Mouse (Mus musculus) kidney, adult 2 months (tissue): Measurements from ENCODE around the gene Hsp90ab1. TPM values are rescaled to one million over a fixed set of nuclear protein-coding genes. Genes with fewer than 3 reads are reported as not detected.

Experiments used
- DNase-seq: peaks from one replicate; pipeline ENCODE4 v3.0.0; 2021
- H3K27ac ChIP-seq: fragments of 200-500 bp; 2 replicates; pipeline ENCODE4 v1.5.1; 2012; ENCODE audit warnings: low read depth, low read length, control low read depth, inconsistent platforms; ENCODE audit not compliant: insufficient read depth
- H3K27me3 ChIP-seq: fragments of 200-500 bp; replicated peaks from 2 replicates; pipeline ENCODE4 v1.6.1; 2012; ENCODE audit warnings: mild to moderate bottlenecking, moderate library complexity, low read length, inconsistent platforms; ENCODE audit not compliant: control insufficient read depth, insufficient read depth
- H3K36me3 ChIP-seq: fragments of 200-500 bp; 2 replicates; pipeline ENCODE4 v1.6.1; 2012; ENCODE audit warnings: mild to moderate bottlenecking, moderate library complexity, low read length, inconsistent platforms; ENCODE audit not compliant: control insufficient read depth, insufficient read depth
- H3K4me1 ChIP-seq: fragments of 200-500 bp; 2 replicates; pipeline ENCODE4 v1.6.1; 2011; ENCODE audit warnings: low read length; ENCODE audit not compliant: control insufficient read depth, insufficient read depth
- H3K4me3 ChIP-seq: fragments of 200-500 bp; 2 replicates; pipeline ENCODE4 v1.5.1; 2011; ENCODE audit warnings: mild to moderate bottlenecking, low read depth, low read length, control low read depth; ENCODE audit not compliant: insufficient read depth
- CTCF ChIP-seq: fragments of 200-500 bp; conservative IDR thresholded peaks from 2 replicates; pipeline ENCODE4 v1.5.1; 2011; ENCODE audit warnings: low read depth, mild to moderate bottlenecking, control low read depth, low read length, moderate library complexity, mixed read lengths; ENCODE audit not compliant: insufficient read depth, insufficient read length
- POLR2A ChIP-seq: fragments of 200-500 bp; IDR thresholded peaks from one replicate; pipeline ENCODE4 v1.6.1; 2011; ENCODE audit warnings: low read depth, low read length, control low read depth
- WGBS: fragments of 180-500 bp; shearing (Covaris S2); methylation state at CpG from one replicate; pipeline ENCODE4 v1.1.7; 2018; 5-methylcytosine and 5-hydroxymethylcytosine counted together
- polyA plus RNA-seq: library from polyadenylated mRNA; depleted of rRNA; stranded (reverse); fragments of >200 nt; gene quantifications from 2 replicates; pipeline ENCODE4 v1.2.3, GENCODE M21; 2012

The Hsp90ab1 gene
- polyA plus RNA-seq, 1 experiment: 408 TPM

GRCm38 (mm10) chr17:45568990-45569389 is 4.1 kb downstream of the Hsp90ab1 start:
- H3K27me3 ChIP-seq: no peaks in the 10 kb centered on the region
- peaks cover 37% of the 10 kb centered on the region for H3K36me3 ChIP-seq
- H3K4me3 ChIP-seq: no peak overlapping the region
- H3K4me1 ChIP-seq: peaks cover 7% of the 10 kb centered on the region; the same call in 1 of the 2 replicates
- no peak overlapping the region for H3K27ac ChIP-seq
- TF ChIP-seq POLR2A: no peak
- no peak for TF ChIP-seq CTCF
- 85% methylated on average over 12 of the region's 12 CpGs for WGBS
- no peak for DNase-seq

DNA sequence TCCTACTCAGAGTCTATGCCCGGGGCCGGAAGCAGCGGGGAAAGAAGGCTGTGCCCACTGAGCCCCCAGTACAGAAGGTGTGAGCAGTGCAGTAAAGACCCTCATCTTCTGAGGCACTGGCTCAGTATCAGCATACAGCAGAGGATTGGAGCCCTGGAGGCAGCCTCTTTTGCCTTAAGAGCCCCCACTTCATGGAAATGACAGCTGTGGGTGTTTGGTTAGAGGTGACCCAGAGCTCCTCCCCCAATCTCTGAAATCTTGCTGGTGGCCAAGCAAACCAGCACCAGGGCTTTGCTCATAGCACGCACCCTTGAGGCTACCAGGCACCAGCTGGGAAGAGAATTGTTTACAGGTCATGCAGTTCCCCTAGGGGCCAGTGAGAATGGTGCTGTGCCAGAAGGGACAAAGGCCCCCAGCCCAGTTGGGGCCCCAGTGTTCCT is 5.9 kb downstream of the Hsp90ab1 start:
- Histone ChIP-seq H3K4me1 (peaks cover 7% of the 10 kb centered on the region; the same call in 1 of the 2 replicates), H3K27ac (0 out of 2 replicates have a peak overlapping the region, but pooled peaks have one; percentile 17), H3K36me3 (peaks cover 37% of the 10 kb centered on the region), H3K27me3 (no peaks in the 10 kb centered on the region), H3K4me3 (no peak overlapping the region)
- TF ChIP-seq CTCF: no peak
- peak; percentile 3 for TF ChIP-seq POLR2A
- WGBS: 42% methylated on average over 4 of the region's 4 CpGs
- DNase-seq: no peak

DNA sequence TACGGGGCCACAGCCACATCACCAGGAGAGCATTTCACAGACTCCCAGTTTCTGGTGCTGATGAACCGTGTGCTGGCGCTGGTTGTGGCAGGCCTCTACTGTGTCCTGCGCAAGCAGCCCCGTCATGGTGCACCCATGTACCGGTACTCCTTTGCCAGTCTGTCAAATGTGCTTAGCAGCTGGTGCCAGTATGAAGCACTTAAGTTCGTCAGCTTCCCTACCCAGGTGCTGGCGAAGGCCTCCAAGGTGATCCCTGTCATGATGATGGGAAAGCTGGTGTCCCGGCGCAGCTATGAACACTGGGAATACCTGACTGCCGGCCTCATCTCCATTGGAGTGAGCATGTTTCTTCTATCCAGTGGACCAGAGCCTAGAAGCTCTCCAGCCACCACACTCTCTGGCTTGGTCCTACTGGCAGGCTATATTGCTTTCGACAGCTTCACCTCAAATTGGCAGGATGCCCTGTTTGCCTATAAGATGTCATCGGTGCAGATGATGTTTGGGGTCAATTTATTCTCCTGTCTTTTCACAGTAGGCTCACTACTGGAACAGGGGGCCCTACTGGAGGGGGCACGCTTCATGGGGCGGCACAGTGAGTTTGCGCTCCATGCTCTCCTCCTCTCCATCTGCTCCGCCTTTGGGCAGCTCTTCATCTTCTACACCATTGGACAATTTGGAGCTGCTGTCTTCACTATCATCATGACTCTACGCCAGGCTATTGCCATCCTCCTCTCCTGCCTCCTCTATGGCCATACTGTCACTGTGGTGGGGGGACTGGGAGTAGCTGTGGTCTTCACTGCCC is 6.5 kb downstream of the Hsp90ab1 start:
- WGBS: 68% methylated on average over 18 of the region's 18 CpGs
- DNase-seq: no peak
- Histone ChIP-seq H3K27ac (0 out of 2 replicates have a peak overlapping the region, but pooled peaks have one; percentile 17), H3K4me3 (no peak overlapping the region), H3K27me3 (no peaks in the 10 kb centered on the region), H3K4me1 (peaks cover 7% of the 10 kb centered on the region; the same call in 1 of the 2 replicates), H3K36me3 (peaks cover 37% of the 10 kb centered on the region)
- TF ChIP-seq CTCF (no peak), POLR2A (no peak)

GRCm38 (mm10) chr17:45566031-45566359 is 7.1 kb downstream of the Hsp90ab1 start:
- Histone ChIP-seq H3K4me1 (peaks cover 2% of the 10 kb centered on the region; the same call in 1 of the 2 replicates), H3K36me3 (peaks cover 32% of the 10 kb centered on the region), H3K27ac (no peak overlapping the region), H3K27me3 (no peaks in the 10 kb centered on the region), H3K4me3 (no peak overlapping the region)
- 84% methylated on average over 1 of the region's 1 CpGs for WGBS
- no peak for DNase-seq
- no peak for TF ChIP-seq CTCF
- no peak for TF ChIP-seq POLR2A

GRCm38 (mm10) chr17:45565103-45565502 is 8.0 kb downstream of the Hsp90ab1 start:
- Histone ChIP-seq H3K36me3 (peaks cover 26% of the 10 kb centered on the region), H3K4me3 (no peak overlapping the region), H3K27ac (no peak overlapping the region), H3K4me1 (no peaks in the 10 kb centered on the region; the same call in 1 of the 2 replicates), H3K27me3 (no peaks in the 10 kb centered on the region)
- 91% methylated on average over 11 of the region's 11 CpGs for WGBS
- no peak for DNase-seq
- no peak for TF ChIP-seq CTCF
- TF ChIP-seq POLR2A: no peak

DNA sequence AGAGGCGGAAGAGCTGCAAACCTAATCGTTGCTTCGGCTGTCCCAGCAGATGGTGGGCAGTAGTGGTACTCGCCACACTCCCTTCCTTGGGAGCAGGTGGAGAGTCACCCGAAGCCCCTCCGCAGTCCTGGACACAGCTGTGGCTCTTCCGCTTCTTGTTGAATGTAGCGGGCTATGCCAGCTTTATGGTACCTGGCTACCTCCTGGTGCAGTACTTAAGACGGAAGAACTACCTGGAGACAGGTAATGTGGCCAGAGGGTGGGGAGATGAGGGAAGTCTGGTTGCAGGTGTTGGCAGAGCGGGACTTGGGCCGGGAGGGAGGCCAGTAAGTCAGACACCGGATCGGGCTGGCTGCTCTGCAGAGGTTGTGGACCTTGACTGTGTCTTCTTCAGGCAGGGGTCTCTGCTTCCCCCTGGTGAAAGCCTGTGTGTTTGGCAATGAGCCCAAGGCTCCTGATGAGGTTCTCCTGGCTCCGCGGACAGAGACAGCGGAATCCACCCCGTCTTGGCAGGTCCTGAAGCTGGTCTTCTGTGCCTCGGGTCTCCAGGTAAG is 8.5 kb downstream of the Hsp90ab1 start:
- 11% methylated on average over 18 of the region's 18 CpGs for WGBS
- Histone ChIP-seq H3K36me3 (peaks cover 21% of the 10 kb centered on the region), H3K4me3 (peak overlapping the region; percentile 83), H3K27me3 (no peaks in the 10 kb centered on the region), H3K27ac (peak overlapping the region; percentile 50; the same call in 1 of the 2 replicates), H3K4me1 (no peaks in the 10 kb centered on the region; the same call in 1 of the 2 replicates)
- no peak for DNase-seq
- TF ChIP-seq CTCF (no peak), POLR2A (no peak)
